Mouse (Mus musculus): ENCODE results near the gene Cyp8b1. TPM values are rescaled to one million over a fixed set of nuclear protein-coding genes. Genes with fewer than 3 reads are reported as not detected.
A peak's percentile ranks its signal among the peaks of the same experiment; 100 is the strongest.

The Cyp8b1 gene
- polyA plus RNA-seq, 2 experiments: not detected

DNA sequence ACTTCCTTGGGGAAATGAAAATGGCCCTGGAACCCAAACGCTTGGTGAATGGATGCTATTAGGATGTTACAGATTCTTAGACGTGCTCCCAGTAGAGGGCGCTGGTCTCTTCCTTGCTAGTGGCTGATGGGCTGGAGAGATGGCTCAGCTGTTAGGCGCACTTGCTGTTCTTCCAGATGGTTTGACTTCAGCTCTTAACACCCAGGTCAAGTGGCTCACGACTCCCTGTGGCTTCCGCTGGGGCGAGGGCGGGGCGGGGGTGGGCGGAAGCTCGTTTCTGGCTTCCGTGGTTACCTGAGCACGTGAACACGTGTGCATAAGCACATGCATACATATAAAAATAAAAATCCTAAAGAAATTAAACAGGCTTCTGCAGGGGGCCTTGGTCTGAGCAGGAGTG is 35.3 kb downstream of the Cyp8b1 start:
- H3K36me3 ChIP-seq (ENCODE audit: control insufficient read depth, insufficient read depth, low read length): no peaks in the 10 kb centered on the region
- TF ChIP-seq POLR2A (IDR thresholded peaks at IDR 0.05; ENCODE audit: borderline replicate concordance, extremely low read depth, insufficient read depth, insufficient read length): no peak
- no peaks in the 10 kb centered on the region for H3K27me3 ChIP-seq (ENCODE audit: control insufficient read depth, insufficient read depth, low read length)
- H3K4me1 ChIP-seq (ENCODE audit: control insufficient read depth, insufficient read depth, low read length): no peaks in the 10 kb centered on the region
- H3K9ac ChIP-seq (ENCODE audit: low read depth, low read length, severe bottlenecking): no peak overlapping the region
- DNase-seq (ENCODE audit: low spot score) (peak; percentile 64), ATAC-seq (ENCODE audit: low FRiP score, low read depth) (no peak)
- no peak overlapping the region for H3K4me2 ChIP-seq (replicated peaks; ENCODE audit: low read depth, low read length, severe bottlenecking)
- WGBS: 30% methylated on average over 14 of the region's 14 CpGs
- no peak overlapping the region for H3K27ac ChIP-seq (replicated peaks; ENCODE audit: low read depth, low read length)
- H3K4me3 ChIP-seq (replicated peaks; ENCODE audit: low read length): no peak overlapping the region
- no peaks in the 10 kb centered on the region for H3K9me3 ChIP-seq (ENCODE audit: control insufficient read depth, low read length)

DNA sequence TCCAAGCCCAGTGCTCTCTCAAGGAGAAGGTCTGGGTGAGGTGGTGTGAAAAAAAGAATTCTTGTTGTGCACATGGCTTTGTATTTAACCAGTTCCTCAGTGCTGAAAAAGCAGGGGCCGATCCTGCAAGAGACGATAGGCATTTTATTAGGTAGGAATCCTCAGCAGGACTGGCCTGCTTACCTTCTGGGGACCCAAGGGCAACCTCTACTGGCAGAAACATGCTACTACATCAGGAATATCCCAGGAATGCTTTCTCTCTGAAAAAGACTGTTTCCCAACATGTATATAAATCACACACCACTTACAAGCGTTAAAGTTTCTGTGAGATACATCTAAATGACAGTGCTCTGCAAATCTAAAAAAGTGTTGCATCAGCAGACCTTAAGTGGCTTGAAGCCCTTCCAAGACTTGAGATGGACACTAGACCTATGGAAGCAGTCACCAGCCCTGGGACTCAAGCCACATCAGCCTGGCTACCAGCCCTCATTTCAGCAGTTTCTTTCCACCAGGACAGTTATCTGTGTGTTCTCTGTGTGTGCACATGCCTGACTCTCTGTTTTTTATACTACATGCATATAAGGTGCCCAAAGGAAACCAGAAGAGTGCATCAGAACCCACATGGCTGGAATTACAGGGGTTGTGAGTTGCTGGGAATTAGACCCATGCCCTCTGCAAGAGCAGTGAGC is 38.9 kb downstream of the Cyp8b1 start:
- DNase-seq (ENCODE audit: low spot score) (peak; percentile 62), ATAC-seq (ENCODE audit: low FRiP score, low read depth) (peak; percentile 44; the same call in 1 of the 2 replicates)
- WGBS: 6% methylated on average over 3 of the region's 3 CpGs
- Histone ChIP-seq H3K9me3 (ENCODE audit: control insufficient read depth, low read length) (no peaks in the 10 kb centered on the region), H3K9ac (ENCODE audit: low read depth, low read length, severe bottlenecking) (no peak overlapping the region), H3K36me3 (ENCODE audit: control insufficient read depth, insufficient read depth, low read length) (no peaks in the 10 kb centered on the region), H3K27ac (replicated peaks; ENCODE audit: low read depth, low read length) (no peak overlapping the region), H3K27me3 (ENCODE audit: control insufficient read depth, insufficient read depth, low read length) (no peaks in the 10 kb centered on the region), H3K4me2 (replicated peaks; ENCODE audit: low read depth, low read length, severe bottlenecking) (no peak overlapping the region), H3K4me1 (ENCODE audit: control insufficient read depth, insufficient read depth, low read length) (no peaks in the 10 kb centered on the region), H3K4me3 (replicated peaks; ENCODE audit: low read length) (no peak overlapping the region)
- no peak for TF ChIP-seq POLR2A (IDR thresholded peaks at IDR 0.05; ENCODE audit: borderline replicate concordance, extremely low read depth, insufficient read depth, insufficient read length)

DNA sequence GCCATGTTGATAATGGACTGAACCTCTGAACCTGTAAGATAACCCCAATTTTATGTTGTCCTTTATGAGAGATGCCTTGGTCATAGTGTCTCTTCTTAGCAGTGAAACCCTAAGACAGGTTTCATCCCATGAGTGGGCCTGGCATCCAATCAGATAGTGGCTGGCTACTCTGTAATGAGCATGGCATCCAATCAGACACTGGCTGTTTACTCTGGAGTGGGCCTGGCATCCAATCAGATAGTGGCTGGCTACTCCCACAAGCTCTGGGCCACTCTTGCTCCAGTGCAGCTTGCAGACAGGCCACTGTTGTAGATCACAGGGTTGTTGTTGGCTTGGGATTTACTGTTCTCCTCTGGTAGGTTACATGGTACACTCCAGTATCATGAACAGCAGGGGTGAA is 42.5 kb downstream of the Cyp8b1 start:
- no peak for TF ChIP-seq POLR2A (IDR thresholded peaks at IDR 0.05; ENCODE audit: borderline replicate concordance, extremely low read depth, insufficient read depth, insufficient read length)
- H3K9ac ChIP-seq (ENCODE audit: low read depth, low read length, severe bottlenecking): no peak overlapping the region
- no peaks in the 10 kb centered on the region for H3K27me3 ChIP-seq (ENCODE audit: control insufficient read depth, insufficient read depth, low read length)
- H3K36me3 ChIP-seq (ENCODE audit: control insufficient read depth, insufficient read depth, low read length): no peaks in the 10 kb centered on the region
- no peak overlapping the region for H3K27ac ChIP-seq (replicated peaks; ENCODE audit: low read depth, low read length)
- H3K4me1 ChIP-seq (ENCODE audit: control insufficient read depth, insufficient read depth, low read length): no peaks in the 10 kb centered on the region
- no peak for DNase-seq (ENCODE audit: low spot score)
- H3K4me2 ChIP-seq (replicated peaks; ENCODE audit: low read depth, low read length, severe bottlenecking): no peak overlapping the region
- H3K9me3 ChIP-seq (ENCODE audit: control insufficient read depth, low read length): no peaks in the 10 kb centered on the region
- no peak for ATAC-seq (ENCODE audit: low FRiP score, low read depth)
- no peak overlapping the region for H3K4me3 ChIP-seq (replicated peaks; ENCODE audit: low read length)

DNA sequence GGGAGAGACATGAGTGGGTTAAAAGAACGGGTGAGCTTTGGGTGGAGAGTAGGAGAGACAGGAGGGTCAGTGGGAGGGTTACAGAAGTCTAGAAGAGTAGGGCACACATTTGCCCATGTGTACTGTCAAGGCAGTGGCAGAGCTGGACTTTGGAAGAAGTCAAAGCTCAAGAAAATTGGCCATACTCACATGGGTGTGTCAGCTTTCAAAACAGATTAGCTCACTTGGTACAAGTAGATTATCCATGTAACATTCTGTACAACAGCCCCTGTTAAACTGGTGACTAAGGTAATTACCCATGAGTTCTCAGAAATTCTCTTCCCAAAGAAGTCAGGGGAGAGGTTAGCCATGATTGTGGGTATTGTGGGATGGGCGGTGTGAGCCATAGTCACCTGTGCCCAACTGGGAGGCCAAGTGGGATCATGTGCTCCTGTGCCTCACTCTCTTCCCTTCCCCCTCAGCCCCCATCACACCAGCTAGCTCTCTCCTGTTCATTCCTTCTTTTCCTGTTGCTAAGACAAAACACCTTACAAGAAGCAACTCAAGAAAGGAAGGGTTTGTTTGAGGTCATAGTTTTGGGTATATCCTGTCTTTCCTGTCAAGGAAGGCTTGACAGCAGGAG is 43.9 kb downstream of the Cyp8b1 start:
- Histone ChIP-seq H3K36me3 (ENCODE audit: control insufficient read depth, insufficient read depth, low read length) (no peaks in the 10 kb centered on the region), H3K27ac (replicated peaks; ENCODE audit: low read depth, low read length) (no peak overlapping the region), H3K9me3 (ENCODE audit: control insufficient read depth, low read length) (no peaks in the 10 kb centered on the region), H3K4me2 (replicated peaks; ENCODE audit: low read depth, low read length, severe bottlenecking) (no peak overlapping the region), H3K4me3 (replicated peaks; ENCODE audit: low read length) (no peak overlapping the region), H3K9ac (ENCODE audit: low read depth, low read length, severe bottlenecking) (no peak overlapping the region), H3K4me1 (ENCODE audit: control insufficient read depth, insufficient read depth, low read length) (no peaks in the 10 kb centered on the region), H3K27me3 (ENCODE audit: control insufficient read depth, insufficient read depth, low read length) (no peaks in the 10 kb centered on the region)
- TF ChIP-seq POLR2A (IDR thresholded peaks at IDR 0.05; ENCODE audit: borderline replicate concordance, extremely low read depth, insufficient read depth, insufficient read length): no peak
- no peak for DNase-seq (ENCODE audit: low spot score)
- ATAC-seq (ENCODE audit: low FRiP score, low read depth): no peak
- 82% methylated on average over 2 of the region's 2 CpGs for WGBS

DNA sequence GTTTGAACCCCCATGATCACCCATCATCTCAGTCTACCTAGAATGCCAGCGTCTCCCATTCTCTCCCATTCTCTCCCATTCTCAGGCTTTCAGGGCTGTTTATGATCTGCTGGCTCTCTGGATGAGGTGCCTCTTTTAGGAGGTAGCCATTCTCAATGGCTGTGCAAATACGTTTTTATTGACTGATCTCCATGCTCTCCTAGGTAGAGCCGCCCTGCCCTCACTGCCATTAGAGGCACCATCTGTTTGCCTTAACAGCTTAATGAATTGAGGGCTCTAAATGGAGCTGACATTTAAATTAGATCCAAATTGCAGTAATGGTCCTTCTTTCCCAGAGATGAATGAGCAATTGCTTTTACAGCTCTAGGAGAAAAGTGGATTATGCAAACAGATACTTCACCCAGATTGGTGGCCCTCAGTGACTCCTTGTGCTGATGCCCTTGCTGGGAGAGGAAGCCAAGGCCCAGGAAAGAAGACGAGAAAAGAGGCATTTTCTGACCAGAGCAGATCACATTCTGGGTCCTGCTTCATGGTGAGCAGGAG is 46.1 kb downstream of the Cyp8b1 start:
- 26% methylated on average over 4 of the region's 4 CpGs for WGBS
- no peak for TF ChIP-seq POLR2A (IDR thresholded peaks at IDR 0.05; ENCODE audit: borderline replicate concordance, extremely low read depth, insufficient read depth, insufficient read length)
- no peak for DNase-seq (ENCODE audit: low spot score)
- H3K27ac ChIP-seq (replicated peaks; ENCODE audit: low read depth, low read length): no peak overlapping the region
- no peak overlapping the region for H3K9ac ChIP-seq (ENCODE audit: low read depth, low read length, severe bottlenecking)
- H3K4me1 ChIP-seq (ENCODE audit: control insufficient read depth, insufficient read depth, low read length): no peaks in the 10 kb centered on the region
- no peaks in the 10 kb centered on the region for H3K27me3 ChIP-seq (ENCODE audit: control insufficient read depth, insufficient read depth, low read length)
- no peak overlapping the region for H3K4me2 ChIP-seq (replicated peaks; ENCODE audit: low read depth, low read length, severe bottlenecking)
- no peaks in the 10 kb centered on the region for H3K36me3 ChIP-seq (ENCODE audit: control insufficient read depth, insufficient read depth, low read length)
- H3K9me3 ChIP-seq (ENCODE audit: control insufficient read depth, low read length): no peaks in the 10 kb centered on the region
- H3K4me3 ChIP-seq (replicated peaks; ENCODE audit: low read length): no peak overlapping the region
- no peak for ATAC-seq (ENCODE audit: low FRiP score, low read depth)

Measured in limb, embryonic 14.5 days (tissue).